Mouse (Mus musculus): ENCODE measurements around the gene Gm10277.

The Gm10277 gene

DNA sequence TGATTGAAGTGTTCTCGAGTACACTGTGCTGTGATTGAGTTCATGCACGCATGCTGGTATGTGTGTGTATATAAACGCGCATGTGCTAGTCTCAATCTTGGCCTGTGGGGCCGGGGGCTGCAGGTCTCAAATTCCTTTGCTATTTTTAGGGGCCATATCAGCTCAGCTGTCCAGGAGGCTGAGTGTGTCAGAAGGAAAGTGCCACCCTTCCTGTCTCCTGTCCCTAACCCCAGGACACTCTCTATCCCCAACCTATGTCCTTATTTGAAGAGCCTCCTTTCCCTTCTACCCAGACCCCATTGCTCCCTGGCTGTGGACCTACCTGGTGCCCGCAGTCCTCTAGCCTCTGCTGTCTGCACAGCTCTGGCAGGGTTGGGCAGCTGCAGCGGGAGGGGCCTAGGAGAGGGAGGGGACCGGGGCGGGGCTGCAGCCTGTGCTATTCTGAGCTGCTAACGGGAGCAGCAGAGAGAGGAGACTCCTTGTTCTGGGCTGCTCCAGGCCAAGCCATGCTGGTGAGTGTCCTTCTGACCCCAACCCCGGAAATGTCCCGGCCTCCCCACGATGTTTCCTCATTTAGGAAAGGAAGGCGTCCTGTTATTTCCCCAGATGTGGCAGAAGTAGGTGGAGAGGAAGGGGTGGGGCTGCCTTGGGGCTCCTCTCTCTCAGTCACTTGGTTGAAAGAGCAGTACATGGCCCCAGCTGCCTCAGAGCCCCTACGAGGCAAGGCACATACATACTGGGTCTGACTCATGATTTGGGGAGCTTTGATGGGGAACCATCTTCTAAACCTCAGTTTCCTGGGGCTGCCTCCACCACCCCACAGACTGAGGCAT, 13.5 kb upstream of the Gm10277 start:
- intact Hi-C loops (cut with DNase I), result no loop called here

DNA sequence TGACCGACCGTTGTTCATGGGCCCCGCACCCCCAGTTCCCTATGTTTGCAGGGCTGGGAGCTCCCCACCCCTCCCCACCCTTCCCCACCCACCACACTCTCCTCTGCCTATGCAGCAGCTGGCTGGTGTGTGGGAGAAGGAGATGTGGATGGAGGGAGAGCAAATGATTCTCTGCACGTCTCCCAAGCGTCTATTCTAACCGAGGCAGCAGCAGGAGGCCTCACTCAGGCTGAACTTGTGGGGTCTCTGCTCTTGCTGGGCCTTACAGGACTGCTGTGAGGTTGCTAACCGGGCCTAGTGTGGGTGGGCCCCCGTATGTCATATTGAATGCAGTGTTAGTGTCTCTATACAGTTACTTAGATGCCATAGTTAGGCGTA, 12.9 kb upstream of the Gm10277 start:
- intact Hi-C loops (cut with DNase I), result no loop called here

DNA sequence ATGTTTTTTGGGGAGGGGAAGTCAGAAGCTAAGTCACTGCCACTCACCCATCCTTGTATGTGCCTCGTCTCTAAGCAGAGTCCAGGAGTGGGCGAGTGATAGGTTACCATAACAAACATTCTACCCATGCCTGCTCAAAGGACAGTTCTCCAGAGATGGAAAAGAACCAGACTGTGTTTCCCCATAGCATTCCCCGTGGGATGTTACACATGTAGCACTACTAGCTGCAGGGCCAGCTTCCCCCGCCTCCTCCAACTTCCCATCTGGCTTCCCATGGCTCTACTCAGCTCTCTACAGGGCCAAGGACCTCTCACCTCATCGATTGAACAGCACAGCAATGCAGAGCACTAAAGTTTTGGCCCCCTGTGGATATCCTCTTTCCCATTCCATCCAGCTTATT, 7.7 kb upstream of the Gm10277 start:
- intact Hi-C loops (cut with DNase I), result loop anchor here (5.0 kb wide), 1 partner anchor 43 kb away; no protein-coding TSS in a partner anchor

DNA sequence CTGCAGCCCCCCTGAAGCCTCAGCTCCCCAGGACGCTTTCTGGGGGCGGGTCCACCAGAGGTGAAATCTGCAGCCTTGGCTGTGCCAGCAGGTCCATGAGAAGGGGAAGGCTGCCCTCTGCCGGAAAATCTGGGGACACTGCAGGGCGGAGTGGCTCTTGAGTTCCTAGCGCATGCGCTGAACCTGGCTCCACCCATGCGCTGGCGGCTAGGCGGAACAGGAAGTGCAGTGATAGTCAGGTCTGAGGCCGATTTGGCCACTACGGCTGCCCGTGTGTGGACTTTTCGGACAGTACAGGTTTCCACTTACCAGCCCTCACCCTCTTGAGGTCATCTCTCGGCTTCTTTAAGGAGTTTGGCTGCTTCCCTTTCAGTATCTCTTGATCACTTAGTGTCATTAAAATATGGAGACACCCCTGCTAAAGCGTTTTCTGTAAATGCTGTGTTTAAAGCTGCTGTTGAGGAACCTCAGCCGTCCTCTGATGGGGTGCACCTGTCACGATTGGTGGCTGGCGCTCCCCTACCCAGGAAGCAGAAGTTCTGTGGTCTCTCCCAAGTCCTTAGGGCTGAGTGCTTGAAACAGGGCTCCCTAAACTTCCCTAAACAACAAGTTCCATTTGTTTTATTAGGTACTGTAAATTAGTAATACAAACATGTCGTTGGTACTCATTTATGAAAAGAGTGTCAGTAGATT, 5.8 kb upstream of the Gm10277 start:
- intact Hi-C loops (cut with DNase I), result loop anchor here (1.0 to 2.0 kb wide), 2 partner anchors 31 to 56 kb away; partner anchors contain the start of gene Myo18a

DNA sequence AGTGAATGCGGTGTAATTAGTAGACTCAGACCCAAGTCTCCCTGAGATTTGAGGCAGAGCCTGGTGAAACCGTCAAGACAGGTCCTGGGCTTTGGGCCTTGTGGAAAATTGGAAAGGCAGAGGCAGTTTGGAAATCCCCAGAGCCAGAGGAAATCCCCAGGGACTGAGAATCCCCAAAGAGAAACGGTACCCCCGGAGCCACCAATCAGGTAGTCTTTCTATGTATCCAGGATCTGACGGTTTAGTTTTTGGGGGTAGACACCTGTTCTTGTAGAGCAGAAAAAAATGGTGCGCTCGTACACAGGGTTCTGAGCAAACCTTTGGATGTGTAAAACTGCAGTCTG, 5.0 kb upstream of the Gm10277 start:
- intact Hi-C loops (cut with DNase I), result loop anchor here (2.0 kb wide), 1 partner anchor 30 kb away; the partner anchor contains the start of gene Myo18a

DNA sequence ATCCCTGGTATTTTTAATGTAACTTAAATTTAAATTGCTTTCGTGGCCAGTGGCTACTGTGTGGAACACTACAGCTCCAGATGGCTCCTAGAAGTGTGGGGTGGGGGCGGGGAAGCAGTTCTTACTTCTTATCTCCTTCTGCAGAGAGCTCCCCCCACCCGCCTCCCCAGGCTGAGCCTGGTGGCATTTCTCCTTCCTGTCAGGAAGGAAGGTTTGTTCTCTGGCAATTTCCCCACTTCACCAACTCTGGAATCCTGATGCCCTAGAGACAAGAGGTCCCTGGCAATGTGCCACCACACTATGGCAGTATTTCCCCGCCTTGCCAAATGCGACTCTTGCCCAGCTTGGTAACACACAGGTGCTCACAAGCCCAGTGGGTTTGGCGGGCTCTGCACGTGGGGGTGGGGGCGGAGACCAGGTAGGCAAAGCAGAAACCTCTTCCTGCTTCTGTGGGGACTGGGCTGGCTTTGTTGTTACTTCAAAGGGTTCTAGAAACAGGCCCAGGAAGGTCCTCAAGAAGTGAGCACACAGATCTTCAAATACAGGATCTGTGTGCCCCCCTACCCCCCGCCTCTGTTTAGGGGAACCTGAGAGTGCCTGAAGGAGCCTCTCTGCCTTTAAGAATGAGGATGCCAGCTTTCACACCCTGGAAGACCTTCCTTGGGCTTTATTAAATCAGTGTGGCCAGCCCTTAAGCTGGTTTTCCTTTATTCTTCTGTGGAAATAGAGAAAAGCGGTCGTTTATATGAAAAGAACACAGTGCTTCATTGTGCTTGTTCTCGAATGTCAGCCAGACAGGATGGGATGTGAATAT, 4.4 kb upstream of the Gm10277 start:
- intact Hi-C loops (cut with DNase I), result loop anchor here (2.0 kb wide), 1 partner anchor 29 kb away; the partner anchor contains the start of gene Myo18a

DNA sequence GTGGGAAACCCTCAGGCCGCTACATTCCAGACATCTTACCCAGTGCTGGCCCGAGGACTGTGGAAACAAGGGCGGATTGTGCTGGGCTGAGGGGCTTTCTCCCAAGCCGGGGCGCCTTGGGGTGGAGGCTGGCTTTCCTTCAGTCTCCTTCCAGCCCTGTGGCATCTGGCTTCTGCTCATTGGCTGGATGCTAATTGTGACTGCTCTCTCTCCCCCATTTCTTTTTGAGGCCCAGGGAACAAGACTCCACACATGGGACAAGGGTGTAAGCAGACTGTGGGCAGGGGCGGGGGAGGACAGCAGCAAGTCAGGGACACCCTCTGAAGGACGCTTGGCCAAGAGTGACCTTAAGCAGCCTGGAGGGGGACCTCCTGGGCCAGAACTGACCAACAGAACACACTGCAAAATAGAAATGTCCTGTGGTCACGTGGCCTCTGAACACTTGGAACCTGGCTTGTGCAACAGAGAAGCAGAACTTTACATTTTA, 3.7 kb upstream of the Gm10277 start:
- intact Hi-C loops (cut with DNase I), result no loop called here

DNA sequence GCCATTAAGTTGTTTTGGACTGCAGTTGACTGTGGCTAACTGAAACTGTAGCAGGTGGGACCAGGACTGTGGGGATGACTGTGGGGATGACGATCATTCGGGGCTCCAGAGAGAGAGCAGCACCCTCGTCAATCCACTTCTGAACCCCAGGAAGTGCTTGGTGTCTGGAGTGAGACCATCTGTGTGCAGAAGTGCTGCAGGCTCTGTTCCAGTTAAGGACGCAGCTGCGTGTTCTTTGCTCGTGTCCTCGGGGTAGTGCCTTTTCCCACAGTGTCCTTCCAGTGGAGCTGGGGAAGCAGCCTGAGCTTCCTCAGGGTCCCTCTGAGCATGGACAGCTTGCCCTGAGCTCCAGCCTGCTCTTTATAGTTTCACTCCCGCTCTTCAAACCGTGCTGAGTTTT, 2.7 kb upstream of the Gm10277 start:
- intact Hi-C loops (cut with DNase I), result no loop called here

DNA sequence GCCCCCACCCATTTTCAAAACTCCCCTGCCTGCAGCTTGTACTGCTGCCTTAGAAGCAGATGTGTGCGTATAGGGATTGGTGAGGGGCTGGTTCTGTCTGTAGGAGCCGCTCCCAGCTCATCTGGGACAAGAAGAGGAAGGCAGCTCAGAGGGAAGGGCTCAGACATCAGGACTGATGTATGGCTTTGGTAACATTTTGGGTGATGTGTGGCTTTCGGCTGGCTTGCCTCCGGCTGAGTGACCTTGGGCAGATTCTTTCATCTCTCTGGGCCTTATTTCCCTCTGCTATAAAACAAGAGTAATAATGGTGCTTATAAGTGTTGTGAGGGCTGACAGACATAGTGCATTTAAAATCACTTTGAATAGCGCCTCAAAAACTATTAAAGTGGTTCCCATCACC, 2.0 kb upstream of the Gm10277 start:
- intact Hi-C loops (cut with DNase I), result no loop called here

DNA sequence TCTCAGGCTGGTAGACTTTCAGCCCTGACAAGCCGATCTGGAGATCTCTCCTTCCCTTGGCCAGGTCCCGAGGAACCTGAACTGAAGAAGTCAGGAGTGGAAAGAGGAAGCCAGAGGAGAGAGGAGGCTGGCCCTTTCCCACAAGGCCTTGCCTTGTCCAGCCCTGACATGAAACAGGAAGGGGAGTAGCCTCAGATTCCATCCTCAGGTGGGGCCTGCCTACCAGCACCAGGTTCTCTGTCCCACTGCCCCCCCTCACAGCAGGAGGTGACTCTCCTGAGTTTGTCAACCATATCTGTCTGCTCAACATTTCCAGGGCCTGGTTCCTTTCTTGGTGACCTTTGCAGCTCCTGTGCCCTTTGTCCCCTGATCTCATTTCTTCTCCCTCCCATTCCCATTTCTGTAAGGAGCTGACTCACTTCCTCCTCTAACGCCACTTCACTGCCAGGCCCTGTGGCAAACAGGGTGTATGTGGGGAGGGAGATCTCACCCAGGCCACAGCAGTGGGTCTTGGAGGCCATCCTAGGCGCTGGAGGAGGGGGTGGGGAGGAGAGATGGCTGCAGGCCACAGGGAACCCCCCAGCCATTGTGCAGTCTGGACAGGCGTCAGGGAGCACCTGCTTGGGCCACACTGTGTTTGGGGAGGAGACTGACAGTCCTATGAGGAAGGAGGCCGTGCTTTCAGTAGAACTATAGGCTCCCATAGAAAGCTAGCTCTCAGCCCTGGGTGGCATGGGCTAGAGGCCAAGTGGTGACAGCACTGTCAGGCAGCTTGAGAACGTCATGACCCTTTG, 1.6 kb downstream of the Gm10277 start:
- intact Hi-C loops (cut with DNase I), result no loop called here

DNA sequence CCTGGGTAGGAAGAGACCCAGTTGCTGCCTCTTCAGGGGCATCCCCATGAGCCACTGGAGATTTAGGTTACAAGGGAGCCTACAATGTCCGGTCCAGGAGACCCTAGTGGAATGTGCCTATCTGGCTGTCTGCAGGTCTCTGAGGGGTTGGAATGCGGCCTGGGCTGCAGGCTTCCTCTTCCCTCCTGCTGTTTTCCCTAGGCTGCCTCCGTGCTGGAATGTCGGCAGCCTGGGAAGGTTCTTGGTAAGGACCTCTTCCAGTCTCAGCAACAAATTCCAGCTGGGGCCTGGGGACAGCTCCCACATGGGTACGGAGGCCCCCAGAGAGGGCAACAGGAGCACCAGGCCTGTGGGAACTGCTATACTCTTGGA, 2.2 kb downstream of the Gm10277 start:
- intact Hi-C loops (cut with DNase I), result no loop called here

DNA sequence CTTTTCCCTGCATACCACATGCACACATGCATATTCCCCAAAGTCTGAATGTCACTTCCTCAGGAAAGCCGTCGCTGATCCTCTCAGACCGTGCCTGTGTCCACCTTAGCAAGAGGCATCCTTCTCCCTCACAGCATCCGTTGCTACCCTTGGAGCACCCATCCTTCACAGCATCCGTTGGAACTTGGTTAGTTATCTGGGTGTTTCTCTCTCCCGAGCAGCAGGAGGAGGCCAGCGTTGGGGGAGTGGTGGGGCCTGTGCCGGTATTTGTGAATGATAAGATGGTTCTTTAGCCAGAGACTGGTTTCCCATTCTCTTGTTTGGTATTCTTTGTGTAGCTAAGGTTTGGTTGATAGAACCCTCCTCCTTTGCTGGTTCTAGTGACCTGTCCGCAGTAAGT, 2.7 kb downstream of the Gm10277 start:
- intact Hi-C loops (cut with DNase I), result no loop called here

DNA sequence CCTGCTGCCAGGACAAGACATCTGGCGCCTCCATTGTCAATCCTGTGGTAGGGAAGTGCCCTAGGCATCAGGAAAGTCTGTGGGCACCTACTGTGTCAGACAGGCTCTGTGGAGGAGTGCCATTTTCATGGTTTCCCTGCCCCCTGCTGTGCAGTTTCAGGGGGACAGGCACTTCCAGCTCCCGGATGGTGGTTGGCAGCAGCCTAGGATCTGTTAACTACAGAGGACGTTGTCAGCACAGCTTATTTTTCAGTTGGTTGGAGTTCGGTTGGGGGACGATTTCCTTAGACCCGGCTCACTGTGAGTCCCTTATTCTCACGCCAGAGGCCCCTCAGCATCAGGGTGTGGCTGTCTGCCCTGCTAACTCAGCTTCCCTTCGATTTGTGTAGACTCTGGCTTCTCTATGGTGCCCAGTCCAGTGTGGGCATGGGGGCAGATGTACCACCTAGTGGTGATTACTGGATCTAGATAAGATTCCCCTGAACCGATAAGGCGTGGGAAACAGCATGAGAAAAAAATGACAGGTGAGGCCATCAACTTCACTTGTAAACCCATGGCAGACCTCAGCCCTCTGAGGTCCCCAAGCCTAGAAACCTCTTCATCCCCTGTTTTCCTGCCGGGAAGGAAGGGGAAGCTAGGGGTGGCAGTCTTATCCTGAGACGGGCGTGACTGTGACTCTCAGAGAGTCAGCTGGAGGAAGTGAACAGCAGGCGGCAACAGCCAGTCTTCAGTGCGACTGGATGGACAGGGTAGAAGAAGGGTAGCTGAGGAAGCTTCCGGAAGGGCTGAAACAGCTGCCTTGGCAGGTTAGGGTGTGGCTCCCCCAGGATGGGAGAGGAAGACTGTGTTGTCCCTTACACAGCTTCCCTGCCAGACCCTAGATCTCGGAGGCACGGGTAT, 3.5 kb downstream of the Gm10277 start:
- intact Hi-C loops (cut with DNase I), result no loop called here

DNA sequence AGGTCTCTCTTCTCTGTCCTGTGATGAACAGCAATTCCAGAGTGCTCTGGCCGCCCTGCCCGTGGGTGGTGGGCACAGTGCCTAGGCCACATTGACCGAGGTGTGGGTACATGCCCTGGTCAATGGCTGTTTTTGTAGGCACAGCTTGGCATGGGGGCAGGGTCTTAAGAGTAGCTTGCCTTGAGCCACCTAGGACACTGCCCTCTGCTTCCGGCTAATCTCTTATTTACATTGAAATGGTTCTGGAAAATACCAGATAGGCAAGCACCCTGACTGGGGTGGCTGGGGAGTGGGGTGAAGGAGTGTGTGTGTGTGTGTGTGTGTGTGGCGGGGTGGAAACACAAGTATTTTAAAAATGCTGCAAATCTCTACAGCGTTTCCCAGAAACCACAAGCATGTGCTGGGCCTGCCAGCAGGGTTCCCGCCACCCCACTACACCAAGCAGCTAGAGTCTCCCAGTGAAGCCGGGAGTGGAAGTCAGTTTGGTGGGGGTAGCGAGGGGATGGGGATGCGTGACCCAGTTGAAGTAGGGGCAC, 4.3 kb downstream of the Gm10277 start:
- intact Hi-C loops (cut with DNase I), result no loop called here

DNA sequence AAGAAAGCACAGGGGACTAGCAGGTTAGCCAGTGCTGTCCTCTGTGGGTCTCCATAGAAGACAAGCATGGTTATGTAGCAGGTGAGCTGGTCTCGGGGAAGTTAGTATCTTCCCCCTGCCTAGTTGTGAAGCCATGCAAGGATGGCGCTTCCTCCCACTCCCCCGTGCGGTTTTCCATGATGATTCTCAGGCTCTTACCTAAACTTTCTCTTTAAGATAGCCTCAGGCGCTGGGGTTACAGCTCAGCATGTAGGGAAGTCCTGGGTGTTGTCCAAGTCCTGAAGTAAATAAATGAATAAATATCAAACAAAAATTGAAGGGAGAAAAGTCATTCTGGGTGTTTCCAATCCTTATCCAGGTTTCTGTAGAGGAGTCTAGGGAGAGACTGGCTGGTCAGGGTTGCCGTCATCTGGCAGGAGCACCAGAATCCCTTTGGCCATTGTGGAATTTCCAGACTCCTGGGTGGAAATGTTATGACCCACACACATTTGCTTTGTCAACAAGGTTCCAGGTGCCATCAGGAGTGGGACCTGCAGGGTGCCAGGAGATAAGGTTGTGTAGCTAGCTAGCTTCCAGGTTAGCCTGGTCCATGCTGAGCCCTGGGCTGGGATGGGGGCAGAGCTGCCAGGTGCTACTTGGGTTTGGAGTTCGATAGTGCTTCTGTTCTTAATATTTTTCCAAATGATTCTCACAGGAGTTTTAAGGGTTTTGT, 5.3 kb downstream of the Gm10277 start:
- intact Hi-C loops (cut with DNase I), result no loop called here

DNA sequence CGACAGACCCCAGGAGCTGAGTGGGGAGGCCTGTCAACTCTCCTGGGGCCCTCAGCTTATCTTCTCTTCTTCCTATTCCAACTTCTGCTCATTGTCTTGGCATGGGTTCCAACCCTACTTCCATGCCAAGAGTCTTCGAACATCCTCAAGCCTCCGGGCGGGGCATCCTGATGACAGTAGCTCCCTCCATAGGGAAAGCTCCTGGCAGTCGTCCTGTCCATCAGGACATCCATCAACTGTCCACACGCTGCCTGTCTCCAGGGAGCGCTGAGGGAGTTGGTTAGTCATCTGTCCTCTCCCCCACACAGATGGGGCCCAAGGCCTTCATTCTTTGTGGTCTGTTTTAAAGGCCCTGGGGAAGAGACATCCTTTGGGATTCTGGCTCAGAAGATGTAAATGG, 6.5 kb downstream of the Gm10277 start:
- intact Hi-C loops (cut with DNase I), result no loop called here

DNA sequence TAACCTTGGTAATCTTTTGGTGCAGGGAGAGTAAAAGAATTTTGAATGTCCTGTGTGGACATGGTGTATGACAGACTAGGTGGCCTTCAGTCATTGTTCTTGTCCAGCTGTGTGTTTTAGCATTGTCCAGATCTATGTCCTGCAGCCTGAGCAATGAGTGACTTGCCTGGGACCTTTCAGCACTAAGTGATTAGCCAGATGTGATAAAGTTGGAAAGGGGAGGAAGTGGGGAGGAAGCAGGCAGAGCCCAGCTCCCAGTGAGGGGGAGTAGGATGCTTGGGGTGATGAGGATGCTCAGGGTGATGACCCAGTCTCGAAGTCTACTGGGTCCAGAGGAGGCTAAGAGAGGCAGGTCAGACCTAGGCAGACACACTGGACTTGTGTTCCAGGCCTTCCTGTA, 8.3 kb downstream of the Gm10277 start:
- intact Hi-C loops (cut with DNase I), result no loop called here

DNA sequence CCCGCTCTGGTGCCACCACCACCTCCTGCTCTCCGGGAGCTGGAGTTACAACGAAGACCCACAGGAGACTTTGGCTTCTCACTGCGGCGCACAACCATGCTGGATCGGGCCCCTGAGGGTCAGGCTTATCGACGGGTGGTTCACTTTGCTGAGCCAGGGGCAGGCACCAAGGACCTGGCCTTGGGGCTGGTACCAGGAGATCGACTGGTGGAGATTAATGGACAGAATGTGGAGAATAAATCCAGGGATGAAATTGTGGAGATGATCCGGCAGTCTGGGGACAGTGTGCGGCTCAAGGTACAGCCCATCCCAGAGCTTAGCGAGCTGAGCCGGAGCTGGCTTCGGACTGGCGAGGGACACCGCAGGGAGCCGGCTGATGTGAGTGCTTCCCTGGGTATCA, 9.6 kb downstream of the Gm10277 start:
- intact Hi-C loops (cut with DNase I), result no loop called here

DNA sequence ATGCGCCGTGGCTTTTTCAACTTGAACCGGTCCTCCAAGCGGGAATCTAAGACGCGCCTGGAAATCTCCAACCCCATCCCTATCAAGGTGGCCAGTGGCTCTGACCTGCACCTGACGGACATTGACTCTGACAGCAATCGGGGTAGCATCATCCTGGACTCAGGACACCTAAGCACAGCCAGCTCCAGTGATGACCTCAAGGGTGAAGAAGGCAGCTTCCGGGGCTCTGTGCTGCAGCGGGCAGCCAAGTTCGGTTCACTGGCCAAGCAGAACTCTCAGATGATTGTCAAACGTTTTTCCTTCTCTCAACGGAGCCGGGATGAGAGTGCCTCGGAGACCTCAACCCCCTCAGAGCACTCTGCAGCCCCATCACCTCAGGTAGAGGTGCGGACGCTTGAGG, 10.1 kb downstream of the Gm10277 start:
- intact Hi-C loops (cut with DNase I), result no loop called here
